Mouse (Mus musculus) kidney, embryonic 16.5 days (tissue): ENCODE measurements around the gene Memo1. TPM values are rescaled to one million over a fixed set of nuclear protein-coding genes. Genes with fewer than 3 reads are reported as not detected.
"Not testable (repeated sequence)": the region's sequence is repeated elsewhere in the genome, so short reads cannot be mapped to it uniquely, and the experiment has no call there.

ENCODE experiments used
- ATAC-seq: fragments of 200-750 bp; cut with Nextera tagmentation; 2 replicates; pipeline ENCODE4 v1.8.0; 2017; ENCODE audit warnings: moderate TSS enrichment; ENCODE audit not compliant: low FRiP score, low TSS enrichment
- H3K27ac ChIP-seq: fragments of 300-500 bp; sonication (generic); 2 replicates; pipeline ENCODE4 v1.5.1; 2014; ENCODE audit warnings: low read length
- H3K27me3 ChIP-seq: fragments of 300-500 bp; sonication (generic); 2 replicates; pipeline ENCODE4 v1.6.1; 2014; ENCODE audit warnings: low read length, control low read depth, mixed read lengths; ENCODE audit not compliant: insufficient read depth
- H3K36me3 ChIP-seq: fragments of 300-500 bp; sonication (generic); 2 replicates; pipeline ENCODE4 v1.6.1; 2014; ENCODE audit warnings: low read length, control low read depth, mixed read lengths; ENCODE audit not compliant: insufficient read depth
- H3K4me1 ChIP-seq: fragments of 300-500 bp; sonication (generic); 2 replicates; pipeline ENCODE4 v1.6.1; 2014; ENCODE audit warnings: low read length, control low read depth, mixed read lengths; ENCODE audit not compliant: insufficient read depth
- H3K4me2 ChIP-seq: fragments of 300-500 bp; sonication (generic); replicated peaks from 2 replicates; pipeline ENCODE4 v1.6.1; 2014; ENCODE audit warnings: low read depth, low read length
- H3K4me3 ChIP-seq: fragments of 300-500 bp; sonication (generic); 2 replicates; pipeline ENCODE4 v1.5.1; 2014; ENCODE audit warnings: mild to moderate bottlenecking, low read length
- H3K9ac ChIP-seq: fragments of 300-500 bp; sonication (generic); replicated peaks from 2 replicates; pipeline ENCODE4 v1.6.1; 2014; ENCODE audit warnings: low read length
- H3K9me3 ChIP-seq: fragments of 300-500 bp; sonication (generic); 2 replicates; pipeline ENCODE4 v1.6.1; 2016; ENCODE audit warnings: low read length, control low read depth
- WGBS: fragments of 180-500 bp; shearing (Covaris S2); extraction: QIAGEN DNeasy Blood & Tissue Kit; methylation state at CpG from one replicate; pipeline ENCODE4 v1.1.7; 2014; 5-methylcytosine and 5-hydroxymethylcytosine counted together
- polyA plus RNA-seq: library from polyadenylated mRNA; unstranded; fragments of >200 nt; fragmentation: Nextera tagmentation; extraction: Ambion mirVana; gene quantifications from 2 replicates; pipeline ENCODE4 v1.2.1, GENCODE M21; 2015

Gene Memo1
- polyA plus RNA-seq, 1 experiment from 2014 or later: 81.1 TPM

DNA sequence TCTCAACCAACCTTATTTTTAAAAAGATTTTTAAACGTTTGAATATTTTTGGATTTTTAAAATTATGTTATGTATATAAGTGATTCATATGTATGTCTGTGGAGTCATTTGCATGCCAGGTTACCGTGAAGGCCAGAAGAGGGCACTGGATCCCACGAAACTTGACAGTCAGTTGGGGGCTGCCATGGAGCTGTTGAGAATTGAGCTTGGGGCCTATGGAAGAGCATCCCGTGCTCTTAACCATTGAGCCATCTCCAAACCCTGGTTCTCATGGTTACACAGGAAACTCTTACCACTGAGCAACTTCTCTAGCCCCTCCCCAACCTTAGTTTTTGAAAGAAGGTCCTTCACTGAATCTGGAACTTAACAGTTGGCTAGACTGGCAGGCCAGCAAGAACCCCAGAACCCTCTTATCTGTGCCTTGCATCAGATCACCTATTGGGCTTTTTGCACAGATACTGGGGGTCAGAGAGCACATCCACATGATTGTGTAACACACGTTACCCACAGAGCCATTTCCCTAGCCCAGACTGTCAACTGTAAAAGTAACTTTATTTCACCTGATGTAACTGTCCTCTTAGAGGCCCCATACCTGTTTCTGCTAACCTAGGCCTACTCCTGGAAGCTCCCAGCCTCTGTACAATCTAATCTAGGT, 27.2 kb upstream of the Memo1 start:
- no peak for ATAC-seq
- no peaks in the 10 kb centered on the region for H3K27me3 ChIP-seq
- H3K27ac ChIP-seq: no peak overlapping the region
- WGBS: 53% methylated on average over 5 of the region's 5 CpGs
- H3K4me3 ChIP-seq: no peak overlapping the region
- H3K4me2 ChIP-seq: no peak overlapping the region
- H3K9ac ChIP-seq: no peak overlapping the region
- no peaks in the 10 kb centered on the region for H3K4me1 ChIP-seq
- no peaks in the 10 kb centered on the region for H3K9me3 ChIP-seq
- no peaks in the 10 kb centered on the region for H3K36me3 ChIP-seq

DNA sequence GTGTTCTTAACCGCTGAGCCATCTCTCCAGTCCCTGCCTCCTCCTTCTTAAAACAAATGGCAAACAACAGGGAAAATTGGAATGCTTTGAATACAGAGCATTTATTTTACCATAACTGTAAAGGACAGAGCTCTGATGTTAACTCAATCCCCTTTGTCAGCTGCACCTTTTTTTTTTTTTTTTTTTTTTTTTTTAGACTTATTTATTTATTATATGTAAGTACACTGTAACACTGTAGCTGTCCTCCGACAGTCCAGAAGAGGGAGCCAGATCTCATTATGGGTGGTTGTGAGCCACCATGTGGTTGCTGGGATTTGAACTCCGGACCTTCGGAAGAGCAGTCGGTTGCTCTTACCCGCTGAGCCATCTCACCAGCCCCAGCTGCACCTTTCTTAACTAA, 23.4 kb upstream of the Memo1 start:
- Histone ChIP-seq H3K27me3 (no peaks in the 10 kb centered on the region), H3K36me3 (no peaks in the 10 kb centered on the region), H3K4me1 (peaks cover 12% of the 10 kb centered on the region), H3K27ac (no peak overlapping the region), H3K9me3 (no peaks in the 10 kb centered on the region), H3K4me2 (no peak overlapping the region), H3K4me3 (no peak overlapping the region), H3K9ac (no peak overlapping the region)
- 95% methylated on average over 6 of the region's 6 CpGs for WGBS
- ATAC-seq: no peak

DNA sequence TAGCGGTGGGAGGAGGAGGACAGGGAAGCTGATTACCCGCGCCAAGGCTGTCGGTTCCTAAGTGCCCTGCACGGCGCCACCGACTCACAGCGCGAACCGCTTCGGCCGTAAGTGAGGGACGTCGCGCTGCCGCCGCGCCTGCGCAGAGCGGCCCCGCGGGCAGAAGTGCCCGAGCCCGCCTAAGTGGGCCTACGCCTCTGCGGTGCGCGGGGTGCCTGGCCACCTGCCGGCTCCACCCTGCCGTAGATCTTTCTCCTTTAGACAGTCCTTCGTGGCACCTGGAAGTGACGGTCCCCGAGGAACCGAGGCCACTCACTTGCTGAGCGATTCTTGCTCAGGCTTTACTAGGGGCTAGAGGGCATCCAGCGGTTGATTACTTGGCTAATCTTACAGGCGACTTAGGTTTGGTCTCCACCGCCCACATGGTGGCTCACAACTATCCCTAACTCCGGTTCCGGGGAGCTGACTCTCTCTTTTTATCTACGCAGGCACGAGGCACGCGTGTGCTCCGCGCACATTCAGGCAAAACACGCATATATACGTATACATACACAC, 21.1 kb upstream of the Memo1 start:
- peak; percentile 96 for ATAC-seq
- H3K9me3 ChIP-seq: no peaks in the 10 kb centered on the region
- no peaks in the 10 kb centered on the region for H3K27me3 ChIP-seq
- no peaks in the 10 kb centered on the region for H3K36me3 ChIP-seq
- peak overlapping the region; percentile 61 for H3K4me2 ChIP-seq
- peak overlapping the region; percentile 80 for H3K4me3 ChIP-seq
- H3K9ac ChIP-seq: peak overlapping the region; percentile 73
- peaks cover 12% of the 10 kb centered on the region for H3K4me1 ChIP-seq
- peak overlapping the region; percentile 94 for H3K27ac ChIP-seq
- 1% methylated on average over 48 of the region's 48 CpGs for WGBS

DNA sequence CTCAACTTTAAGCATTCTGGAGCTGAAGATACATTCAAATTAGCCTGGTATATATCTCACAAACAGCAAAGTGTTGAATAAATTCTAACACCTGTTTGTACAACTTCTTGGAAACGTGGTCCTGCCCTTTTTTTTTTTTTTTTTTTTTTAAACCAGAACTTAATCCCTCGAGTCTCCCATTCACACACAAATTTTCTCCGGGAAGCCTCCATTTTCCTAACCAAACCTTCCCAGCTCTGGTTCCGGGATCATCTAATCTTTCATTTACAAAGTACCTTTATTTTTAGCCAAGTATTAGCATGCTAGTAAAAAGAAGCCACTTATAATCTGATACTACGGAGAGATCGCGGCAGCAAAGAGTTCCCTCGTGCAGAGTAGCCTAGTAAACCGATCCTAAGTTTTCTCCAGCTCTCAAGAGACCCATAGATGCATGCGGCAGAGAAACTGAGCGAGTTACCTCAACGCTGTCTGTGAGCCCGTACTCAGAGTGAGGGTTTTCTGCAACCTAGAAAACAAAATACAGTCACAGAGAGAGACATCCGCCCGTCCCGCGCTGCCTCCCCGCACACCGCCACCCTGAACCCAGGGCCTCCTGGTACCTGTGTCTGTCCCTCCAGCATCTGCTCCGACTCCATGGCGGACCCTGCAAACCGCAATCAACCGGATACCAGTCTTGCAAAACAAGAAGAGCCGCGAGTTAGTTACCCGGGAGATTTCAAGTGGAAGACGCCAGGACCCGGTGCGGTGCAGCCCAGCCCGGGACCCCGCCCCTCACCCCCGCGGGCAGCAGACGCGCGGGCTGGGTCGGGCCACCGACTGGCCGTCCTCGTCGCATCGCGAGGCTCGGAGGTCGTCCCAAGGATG, 20.4 kb upstream of the Memo1 start:
- no peaks in the 10 kb centered on the region for H3K27me3 ChIP-seq
- no peaks in the 10 kb centered on the region for H3K36me3 ChIP-seq
- peak; percentile 49 for ATAC-seq
- under 1% methylated on average over 45 of the region's 45 CpGs for WGBS
- H3K4me1 ChIP-seq: peaks cover 12% of the 10 kb centered on the region
- H3K9ac ChIP-seq: peak overlapping the region; percentile 73
- no peaks in the 10 kb centered on the region for H3K9me3 ChIP-seq
- peak overlapping the region; percentile 80 for H3K4me3 ChIP-seq
- H3K27ac ChIP-seq: peak overlapping the region; percentile 94
- H3K4me2 ChIP-seq: peak overlapping the region; percentile 61

DNA sequence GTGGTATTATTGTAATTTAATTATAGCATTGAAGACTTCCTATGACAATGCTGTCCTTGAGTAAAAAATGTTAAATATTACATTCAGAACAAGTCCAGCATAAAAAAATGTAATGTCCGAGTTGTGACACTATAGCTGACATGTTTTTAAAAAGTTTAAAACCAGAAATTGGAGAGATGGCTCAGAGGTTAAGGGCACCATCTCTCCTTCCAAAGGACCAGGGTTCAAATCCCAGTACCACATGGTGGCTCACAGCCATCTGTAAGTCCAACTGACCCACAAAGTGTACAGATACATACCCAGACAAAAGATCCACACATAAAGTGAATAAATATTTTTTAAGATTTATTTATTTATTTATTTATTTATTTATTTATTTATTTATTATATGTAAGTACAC, 10.7 kb upstream of the Memo1 start:
- H3K4me3 ChIP-seq: no peak overlapping the region
- WGBS: 89% methylated on average over 1 of the region's 1 CpGs
- H3K4me2 ChIP-seq: no peak overlapping the region
- H3K27me3 ChIP-seq: no peaks in the 10 kb centered on the region
- no peak overlapping the region for H3K9ac ChIP-seq
- H3K4me1 ChIP-seq: no peaks in the 10 kb centered on the region
- no peak overlapping the region for H3K27ac ChIP-seq
- peaks cover 55% of the 10 kb centered on the region for H3K36me3 ChIP-seq
- H3K9me3 ChIP-seq: no peaks in the 10 kb centered on the region
- ATAC-seq: no peak

DNA sequence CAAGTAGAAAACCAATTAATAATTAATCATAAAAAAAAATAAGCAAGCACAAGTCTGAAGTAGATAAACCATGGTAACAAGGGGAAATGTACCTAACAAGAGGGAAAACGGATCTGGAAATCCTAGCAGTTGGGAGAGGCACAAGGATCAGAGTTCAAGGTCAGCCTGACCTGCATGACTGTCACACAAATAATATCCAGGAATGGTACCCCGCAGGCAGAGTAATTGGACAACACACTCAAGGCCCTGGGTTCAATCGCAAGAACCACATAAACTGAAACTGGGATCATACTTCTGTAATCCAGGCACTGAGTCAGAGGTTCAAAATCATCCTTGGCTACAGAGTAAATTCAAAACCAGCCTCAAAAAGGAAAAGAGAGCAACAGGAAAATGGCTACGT, 10.3 kb upstream of the Memo1 start:
- Histone ChIP-seq H3K4me2 (no peak overlapping the region), H3K9ac (no peak overlapping the region), H3K27me3 (no peaks in the 10 kb centered on the region), H3K36me3 (peaks cover 57% of the 10 kb centered on the region), H3K4me3 (no peak overlapping the region), H3K27ac (no peak overlapping the region), H3K4me1 (no peaks in the 10 kb centered on the region), H3K9me3 (no peaks in the 10 kb centered on the region)
- ATAC-seq: no peak
- 85% methylated on average over 4 of the region's 4 CpGs for WGBS

DNA sequence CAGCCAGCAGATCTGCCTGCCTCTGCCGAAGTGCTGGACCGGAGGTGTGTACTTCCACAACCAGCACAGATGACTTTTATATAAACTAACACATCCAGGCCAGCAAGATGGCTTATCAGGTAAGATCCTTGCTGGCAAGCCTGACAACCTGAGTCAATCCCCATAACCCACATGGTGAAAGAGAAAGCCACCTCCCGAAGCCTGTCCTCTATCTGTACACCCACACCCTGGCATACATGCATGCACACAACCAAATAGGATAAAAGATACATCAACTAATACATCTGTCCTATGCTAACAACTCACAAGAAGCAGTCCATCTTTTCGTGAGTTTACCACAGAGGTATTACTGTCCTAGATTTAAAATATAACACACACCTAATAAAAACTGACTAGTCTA, 8.7 kb upstream of the Memo1 start:
- Histone ChIP-seq H3K9ac (no peak overlapping the region), H3K36me3 (peaks cover 59% of the 10 kb centered on the region), H3K4me3 (no peak overlapping the region), H3K4me1 (no peaks in the 10 kb centered on the region), H3K27ac (no peak overlapping the region), H3K9me3 (no peaks in the 10 kb centered on the region), H3K4me2 (no peak overlapping the region), H3K27me3 (no peaks in the 10 kb centered on the region)
- ATAC-seq: no peak
- WGBS: 93% methylated on average over 4 of the region's 4 CpGs

DNA sequence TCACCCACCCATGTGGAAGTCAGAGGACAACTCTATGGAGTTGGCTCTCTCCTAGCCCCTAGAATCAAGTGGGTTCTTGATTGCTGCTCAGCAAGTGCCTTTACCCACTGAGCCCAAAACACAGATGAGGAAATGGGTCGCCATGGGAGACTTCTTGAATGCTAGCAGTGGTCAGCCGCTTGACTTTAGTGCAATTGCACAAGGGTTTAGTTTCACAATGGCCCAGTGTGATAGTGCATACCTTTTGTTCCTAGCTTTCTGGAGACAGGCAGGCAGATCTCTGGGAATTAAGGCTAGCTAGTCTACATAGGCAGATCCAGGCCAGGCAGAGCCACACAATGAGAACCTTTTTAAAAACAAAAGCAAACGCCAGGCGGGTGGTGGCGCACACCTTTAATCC, 4.8 kb upstream of the Memo1 start:
- Histone ChIP-seq H3K27ac (no peak overlapping the region), H3K9ac (no peak overlapping the region), H3K4me2 (no peak overlapping the region), H3K4me3 (no peak overlapping the region), H3K9me3 (no peaks in the 10 kb centered on the region), H3K36me3 (peaks cover 32% of the 10 kb centered on the region), H3K4me1 (no peaks in the 10 kb centered on the region), H3K27me3 (no peaks in the 10 kb centered on the region)
- 94% methylated on average over 5 of the region's 5 CpGs for WGBS
- no peak for ATAC-seq

DNA sequence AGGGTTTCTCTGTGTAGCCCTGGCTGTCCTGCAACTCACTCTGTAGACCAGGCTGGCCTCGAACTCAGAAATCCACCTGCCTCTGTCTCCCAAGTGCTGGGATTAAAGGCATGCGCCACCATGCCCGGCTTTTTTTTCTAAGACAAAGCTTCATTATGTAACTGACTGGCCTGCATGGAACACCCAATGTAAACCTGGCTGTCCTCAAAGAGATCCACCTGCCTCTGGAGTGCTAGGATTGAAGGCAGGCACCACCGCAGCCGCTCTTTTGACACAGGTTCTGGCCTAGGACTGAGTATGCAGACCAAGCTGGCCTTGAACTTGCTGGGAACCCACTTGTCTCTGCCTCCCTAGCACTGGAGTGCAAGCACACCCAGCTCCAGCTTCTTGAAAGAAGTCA, 1.7 kb upstream of the Memo1 start:
- H3K4me2 ChIP-seq, H3K4me1 ChIP-seq, H3K9ac ChIP-seq, H3K9me3 ChIP-seq, H3K27me3 ChIP-seq, H3K27ac ChIP-seq, ATAC-seq, H3K4me3 ChIP-seq: not testable (repeated sequence)
- peaks cover 18% of the 10 kb centered on the region for H3K36me3 ChIP-seq
- 94% methylated on average over 5 of the region's 5 CpGs for WGBS
